Mouse (Mus musculus): ENCODE data around the gene Fdxr.

GRCm38 (mm10) chr11:115275509-115275908 lies 1.3 kb downstream of the Fdxr start:
- TF ChIP-seq CTCF (IDR thresholded peaks at IDR 0.05; ENCODE audit: low read depth) (no peak), EP300 (IDR thresholded peaks at IDR 0.05; ENCODE audit: low read depth) (no peak)
